Mouse (Mus musculus) lung, postnatal 25 days (tissue): ENCODE results near the gene Zbtb39.

ENCODE experiments used
- DNase-seq: peaks from one replicate; pipeline ENCODE4 v3.0.0; 2022; ENCODE audit warnings: low spot score

Zbtb39 gene

GRCm38 (mm10) chr10:127739083-127739660, at the start of gene Zbtb39:
Zbtb39 (plus strand) TSS chr10:127739538.
- DNase-seq: peak; percentile 74

- DNase-seq: no peak
Measured at GRCm38 (mm10) chr10:127691053-127691452, 48.3 kb upstream of the Zbtb39 start.

- peak; percentile 30 for DNase-seq
Measured at GRCm38 (mm10) chr10:127694636-127695035, 44.7 kb upstream of the Zbtb39 start.

DNA sequence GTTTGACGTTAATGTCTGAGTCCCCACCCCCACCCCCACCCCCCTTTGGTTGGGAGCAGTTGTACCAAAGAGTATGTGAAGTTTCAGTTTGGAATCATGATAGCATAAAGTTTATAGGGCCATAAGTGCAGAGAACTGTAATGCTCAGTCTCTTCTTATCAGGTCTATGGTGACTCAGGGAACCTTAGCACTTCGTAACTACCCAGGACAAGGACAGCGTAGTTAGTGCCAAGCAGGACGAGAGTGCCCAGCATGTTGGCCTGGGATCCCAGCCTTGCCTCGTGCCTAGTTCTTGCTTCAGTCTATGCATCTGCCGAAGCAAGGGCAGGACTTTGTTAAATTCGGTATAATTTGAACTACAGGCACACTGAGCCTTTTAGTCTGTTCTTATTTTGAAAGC, 43.6 kb upstream of the Zbtb39 start:
- DNase-seq: no peak

GRCm38 (mm10) chr10:127698966-127699365, 40.4 kb upstream of the Zbtb39 start:
- no peak for DNase-seq

GRCm38 (mm10) chr10:127703299-127703698, 36.0 kb upstream of the Zbtb39 start:
- DNase-seq: no peak

GRCm38 (mm10) chr10:127704293-127704692, 35.0 kb upstream of the Zbtb39 start:
- no peak for DNase-seq

- DNase-seq: no peak
Measured at GRCm38 (mm10) chr10:127704766-127705220, 34.5 kb upstream of the Zbtb39 start, which contains the start of gene Myo1a. Myo1a (plus strand) TSS chr10:127705170.

DNA sequence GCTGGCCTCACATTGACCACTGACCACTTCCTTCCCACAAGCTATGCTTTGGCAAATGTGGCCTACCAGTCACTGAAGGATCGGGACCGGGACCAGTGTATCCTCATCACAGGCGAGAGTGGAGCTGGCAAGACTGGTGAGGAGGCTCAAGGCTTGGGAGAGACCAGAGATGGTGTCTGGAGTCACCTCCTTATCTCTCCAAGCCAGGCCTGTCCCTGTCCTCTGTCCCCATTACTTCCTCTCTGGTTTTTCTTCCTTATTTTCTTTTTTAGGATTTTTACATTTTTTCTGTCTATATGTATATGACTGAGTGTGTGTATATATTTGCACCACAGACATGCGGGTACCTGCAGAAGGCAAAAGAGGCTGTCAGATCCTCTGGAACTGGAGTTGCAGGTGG, 33.6 kb upstream of the Zbtb39 start:
- no peak for DNase-seq

GRCm38 (mm10) chr10:127707721-127708120, 31.6 kb upstream of the Zbtb39 start:
- DNase-seq: no peak

DNA sequence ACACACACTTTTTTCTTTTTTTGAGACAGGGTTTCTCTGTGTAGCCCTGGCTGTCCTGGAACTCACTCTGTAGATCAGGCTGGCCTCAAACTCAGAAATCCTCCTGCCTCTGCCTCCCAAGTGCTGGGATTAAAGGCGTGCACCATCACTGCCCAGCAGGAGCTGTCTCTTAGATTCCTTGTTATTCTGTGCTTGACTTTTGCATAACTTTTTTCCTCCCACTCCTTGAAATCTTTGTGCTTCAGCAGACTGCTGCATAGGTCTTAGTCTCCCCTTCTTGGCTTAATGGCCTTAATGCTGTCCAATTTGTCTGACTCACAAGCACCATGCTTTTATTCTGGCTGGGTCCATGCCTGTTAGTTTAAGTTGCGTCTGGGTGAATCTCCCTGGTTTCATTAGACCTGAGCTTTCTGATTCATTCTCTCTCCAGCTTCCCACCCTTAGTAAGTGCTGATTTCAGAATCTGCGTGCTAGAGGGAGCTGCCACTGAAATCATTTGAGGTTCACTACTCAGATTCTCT, 30.4 kb upstream of the Zbtb39 start:
- DNase-seq: no peak

DNA sequence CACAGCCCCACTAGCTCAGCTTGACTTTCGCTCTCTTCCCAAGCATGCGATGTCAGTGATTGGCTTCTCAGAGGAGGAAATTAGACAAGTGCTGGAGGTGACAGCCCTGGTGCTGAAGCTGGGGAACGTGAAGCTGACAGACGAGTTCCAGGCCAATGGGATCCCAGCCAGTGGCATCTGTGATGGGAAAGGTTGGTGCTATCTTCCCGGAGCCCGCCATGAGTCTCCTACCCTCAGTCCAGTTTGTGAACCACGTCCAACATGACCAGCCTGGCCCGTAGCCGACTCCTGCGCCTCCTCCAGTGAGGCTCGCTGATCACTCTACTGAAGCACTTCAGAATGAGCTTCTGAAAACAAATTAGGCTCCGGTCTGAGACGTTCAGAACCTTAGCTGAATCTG, 29.0 kb upstream of the Zbtb39 start:
- no peak for DNase-seq

- DNase-seq: no peak
Measured at GRCm38 (mm10) chr10:127712736-127713135, 26.6 kb upstream of the Zbtb39 start.

- DNase-seq: no peak
Measured at GRCm38 (mm10) chr10:127721671-127722418, 17.5 kb upstream of the Zbtb39 start.

GRCm38 (mm10) chr10:127724178-127724577, 15.2 kb upstream of the Zbtb39 start, which contains the start of gene Tac2:
Tac2 (plus strand) TSS chr10:127724478.
- DNase-seq: no peak

DNA sequence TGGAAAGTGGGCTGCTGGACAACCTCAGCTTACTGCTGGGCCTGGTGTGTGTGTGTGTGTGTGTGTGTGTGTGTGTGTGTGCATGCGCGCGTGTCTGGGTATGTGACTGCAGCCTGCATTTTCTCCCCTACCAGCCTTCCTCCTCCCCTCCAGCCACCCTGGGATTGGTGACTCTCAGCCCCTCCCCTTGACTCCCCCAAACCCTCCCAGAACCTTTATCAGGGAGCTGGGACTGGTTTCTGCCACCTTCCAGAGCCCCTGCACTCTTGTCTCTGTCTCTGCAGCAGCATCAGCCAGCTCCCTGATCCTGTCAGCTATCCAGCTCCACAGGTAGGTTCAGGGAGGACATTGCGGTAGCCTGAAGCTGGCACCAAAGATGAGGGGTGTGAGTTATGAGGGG, 14.2 kb upstream of the Zbtb39 start:
- no peak for DNase-seq

- no peak for DNase-seq
Measured at GRCm38 (mm10) chr10:127728437-127728836, 10.9 kb upstream of the Zbtb39 start.

GRCm38 (mm10) chr10:127730285-127730932, 8.9 kb upstream of the Zbtb39 start:
- DNase-seq: no peak

GRCm38 (mm10) chr10:127730933-127731310, 8.4 kb upstream of the Zbtb39 start:
- no peak for DNase-seq

DNA sequence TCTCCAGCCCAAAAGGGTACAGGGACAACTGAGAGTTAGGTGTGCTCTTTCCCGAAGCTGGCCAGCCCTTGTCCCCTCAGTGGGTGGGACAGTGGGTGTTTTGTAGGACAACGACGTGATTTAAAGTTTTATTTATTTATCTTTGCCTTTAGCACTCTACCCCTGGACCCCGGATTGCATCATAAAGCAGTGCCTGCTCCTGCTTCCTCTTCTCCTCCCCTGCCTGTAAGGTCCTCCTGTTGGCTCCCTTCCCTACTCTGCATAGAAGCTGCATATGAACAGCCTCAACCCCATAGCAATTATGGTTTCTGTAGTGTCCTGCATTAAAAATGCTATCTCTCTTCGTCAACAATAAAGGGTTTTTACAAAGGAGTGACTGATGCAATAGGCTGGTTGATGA, 7.9 kb upstream of the Zbtb39 start:
- no peak for DNase-seq

GRCm38 (mm10) chr10:127734434-127734833, 4.9 kb upstream of the Zbtb39 start:
- no peak for DNase-seq

DNA sequence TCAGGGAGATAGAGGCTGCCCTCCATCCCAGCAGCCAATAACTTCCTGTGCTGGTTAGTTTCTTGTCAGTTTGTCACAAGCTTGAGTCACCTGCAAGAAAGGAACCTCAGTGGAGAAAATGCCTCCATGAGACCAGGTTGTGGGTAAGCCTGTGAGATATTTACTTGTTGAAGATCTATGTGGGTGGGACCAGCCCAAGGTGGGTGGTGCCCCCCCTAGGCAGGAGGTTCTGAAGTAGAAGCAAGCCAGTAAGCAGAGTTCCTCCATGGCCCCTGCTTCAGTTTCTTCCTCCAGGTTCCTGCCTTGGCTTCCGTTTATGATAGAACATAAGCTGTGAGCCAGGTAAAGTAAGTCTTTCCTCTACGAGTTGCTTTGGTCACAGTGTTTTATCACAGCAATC, 3.1 kb upstream of the Zbtb39 start:
- DNase-seq: no peak

- peak; percentile 58 for DNase-seq
Measured at GRCm38 (mm10) chr10:127736916-127737315, 2.4 kb upstream of the Zbtb39 start.
